Mouse (Mus musculus) T-cell, adult 66 days (primary cell): ENCODE measurements around the gene Tm4sf5. TPM values are rescaled to one million over a fixed set of nuclear protein-coding genes. Genes with fewer than 3 reads are reported as not detected.

ENCODE experiments used
- total RNA-seq, 2 experiments: library from RNA; stranded (reverse); gene quantifications; 3 replicates in 1 of 2; 4 replicates in 1 of 2; pipeline ENCODE4 v1.2.4; 2023

Gene Tm4sf5
- not detected for total RNA-seq

GRCm38 (mm10) chr11:70504970-70505369 is at the start of gene Tm4sf5:
TSS of gene Tm4sf5 (plus strand) at chr11:70505244.

GRCm38 (mm10) chr11:70458688-70459600 is 46.1 kb upstream of the Tm4sf5 start, which contains the start of gene Zmynd15:
TSS of gene Zmynd15 (plus strand) at chr11:70459433.

DNA sequence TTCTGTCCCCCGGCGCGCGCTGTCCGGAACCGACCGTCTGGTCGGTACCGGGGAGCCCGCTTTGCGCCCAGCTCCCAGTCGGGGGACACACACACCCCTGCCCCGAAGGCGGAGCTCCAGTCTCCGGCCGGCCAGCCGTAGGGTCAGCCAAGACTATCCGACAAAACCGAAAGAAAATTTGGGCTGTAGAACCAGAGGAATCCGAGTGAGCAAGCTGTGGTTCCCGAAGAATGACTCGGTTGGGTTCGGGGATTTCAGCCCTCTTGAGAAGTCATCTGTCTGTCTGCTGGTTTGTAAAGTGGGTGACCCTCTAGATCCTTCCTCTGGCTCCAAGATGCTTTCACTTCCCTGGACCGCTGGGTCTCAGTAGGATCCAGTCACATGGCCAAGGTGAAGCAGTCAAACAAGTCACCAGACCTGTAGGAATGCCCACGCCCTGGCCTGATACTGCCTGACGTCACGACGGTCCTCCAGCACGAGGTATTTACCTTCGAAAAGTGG is 45.4 kb upstream of the Tm4sf5 start, which contains the start of gene Cxcl16:
TSS of gene Cxcl16 (minus strand) at position 384 of the 501 bp plus-strand sequence.

GRCm38 (mm10) chr11:70514288-70514687 is 9.2 kb downstream of the Tm4sf5 start, which contains the start of gene Vmo1:
TSS of gene Vmo1 (minus strand) at chr11:70514616.

GRCm38 (mm10) chr11:70518923-70519322 is 13.9 kb downstream of the Tm4sf5 start, which contains the start of gene Gltpd2:
TSS of gene Gltpd2 (plus strand) at chr11:70519196.

DNA sequence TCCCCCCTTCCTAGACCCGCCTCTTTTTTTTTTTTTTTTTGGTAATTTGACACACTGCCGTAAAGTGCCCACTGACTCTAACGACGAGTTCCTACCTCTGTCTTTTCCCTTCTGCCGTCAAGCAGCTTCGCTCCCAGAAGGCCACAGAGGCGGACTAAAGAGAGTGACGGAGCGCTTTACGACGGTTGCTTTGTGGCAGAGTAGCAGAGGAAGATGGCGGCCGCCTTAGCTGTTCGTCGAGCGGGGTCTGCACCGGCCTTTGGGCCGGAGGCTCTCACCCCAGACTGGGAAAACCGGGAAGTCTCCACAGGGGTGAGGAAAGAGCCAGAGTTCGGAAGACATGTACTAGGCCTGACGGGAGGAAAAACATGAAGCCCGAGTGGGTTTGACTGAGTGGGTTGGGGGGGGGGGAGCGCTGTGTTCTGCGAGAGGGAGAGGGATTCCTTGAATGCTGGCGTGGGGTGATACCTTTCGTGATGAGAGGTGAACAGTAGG is 20.2 kb downstream of the Tm4sf5 start, which contains the start of gene Psmb6:
TSS of gene Psmb6 (plus strand) at position 184 of the 495 bp plus-strand sequence.

GRCm38 (mm10) chr11:70532839-70533238 is 27.8 kb downstream of the Tm4sf5 start, which contains the start of gene Gm40193:
TSS of gene Gm40193 (minus strand) at chr11:70532939.

GRCm38 (mm10) chr11:70539877-70540587 is 35.0 kb downstream of the Tm4sf5 start, which contains the start of gene Pld2:
TSS of gene Pld2 (plus strand) at chr11:70540064.

Other genes starting within 250 kb of the Tm4sf5 start
- not detected for gene Alox12, start 249.9 kb upstream of the Tm4sf5 start, total RNA-seq
- not detected for gene Alox12e, start 182.6 kb upstream of the Tm4sf5 start, total RNA-seq
- gene Alox15, start 153.2 kb upstream of the Tm4sf5 start, total RNA-seq, result not detected
- gene Pelp1, start 95.2 kb upstream of the Tm4sf5 start, total RNA-seq, result 10 to 100 TPM; 25.7 to 30.0 TPM
- gene Arrb2, start 72.6 kb upstream of the Tm4sf5 start, total RNA-seq, result 100 to 1,000 TPM; 318 to 334 TPM
- gene Med11, start 53.3 kb upstream of the Tm4sf5 start, total RNA-seq, result 10 to 100 TPM; 40.1 to 41.8 TPM
- gene Zmynd15, start 45.8 kb upstream of the Tm4sf5 start, total RNA-seq, result 1 to 10 TPM in 1 of 2 experiments, under 1 TPM in 1; 0.71 to 1.6 TPM
- gene Cxcl16, start 45.3 kb upstream of the Tm4sf5 start, total RNA-seq, result under 1 TPM in 1 of 2 experiments, not detected in 1; 0.76 TPM
- not detected for gene Vmo1, start 9.4 kb downstream of the Tm4sf5 start, total RNA-seq
- not detected for gene Gltpd2, start 14.0 kb downstream of the Tm4sf5 start, total RNA-seq
- 100 to 1,000 TPM; 130 to 135 TPM for gene Psmb6, start 20.1 kb downstream of the Tm4sf5 start, total RNA-seq
- gene Gm40193, start 27.7 kb downstream of the Tm4sf5 start, total RNA-seq, result not detected
- gene Pld2, start 34.8 kb downstream of the Tm4sf5 start, total RNA-seq, result 1 to 10 TPM; 4.8 to 5.4 TPM
- 100 to 1,000 TPM; 172 to 178 TPM for gene Mink1, start 57.6 kb downstream of the Tm4sf5 start, total RNA-seq
- 1 to 10 TPM; 2.6 to 3.3 TPM for gene 4930544D05Rik, start 110.6 kb downstream of the Tm4sf5 start, total RNA-seq
- 1 to 10 TPM; 3.3 to 4.4 TPM for gene Chrne, start 114.0 kb downstream of the Tm4sf5 start, total RNA-seq
- not detected for gene Gp1ba, start 133.9 kb downstream of the Tm4sf5 start, total RNA-seq
- gene Rnf167, start 142.0 kb downstream of the Tm4sf5 start, total RNA-seq, result 100 to 1,000 TPM; 234 to 250 TPM
- 10 to 100 TPM; 64.3 to 67.8 TPM for gene Slc25a11, start 142.2 kb downstream of the Tm4sf5 start, total RNA-seq
- 1,000 to 10,000 TPM; 1,694 to 1,755 TPM for gene Pfn1, start 149.4 kb downstream of the Tm4sf5 start, total RNA-seq
- gene Eno3, start 152.0 kb downstream of the Tm4sf5 start, total RNA-seq, result 10 to 100 TPM; 30.7 to 31.4 TPM
- gene Spag7, start 164.2 kb downstream of the Tm4sf5 start, total RNA-seq, result 10 to 100 TPM; 32.6 to 35.8 TPM
- gene Camta2, start 182.9 kb downstream of the Tm4sf5 start, total RNA-seq, result 10 to 100 TPM; 43.9 to 48.0 TPM
- under 1 TPM; 0.47 to 0.53 TPM for gene Inca1, start 194.9 kb downstream of the Tm4sf5 start, total RNA-seq
- 10 to 100 TPM; 29.5 to 33.2 TPM for gene Kif1c, start 195.3 kb downstream of the Tm4sf5 start, total RNA-seq